Mouse (Mus musculus): Measurements from ENCODE around the gene Hpf1. TPM values are rescaled to one million over a fixed set of nuclear protein-coding genes. Genes with fewer than 3 reads are reported as not detected.

The Hpf1 gene
- polyA plus RNA-seq, 1 experiment from 2014 or later, result 96.3 TPM

DNA sequence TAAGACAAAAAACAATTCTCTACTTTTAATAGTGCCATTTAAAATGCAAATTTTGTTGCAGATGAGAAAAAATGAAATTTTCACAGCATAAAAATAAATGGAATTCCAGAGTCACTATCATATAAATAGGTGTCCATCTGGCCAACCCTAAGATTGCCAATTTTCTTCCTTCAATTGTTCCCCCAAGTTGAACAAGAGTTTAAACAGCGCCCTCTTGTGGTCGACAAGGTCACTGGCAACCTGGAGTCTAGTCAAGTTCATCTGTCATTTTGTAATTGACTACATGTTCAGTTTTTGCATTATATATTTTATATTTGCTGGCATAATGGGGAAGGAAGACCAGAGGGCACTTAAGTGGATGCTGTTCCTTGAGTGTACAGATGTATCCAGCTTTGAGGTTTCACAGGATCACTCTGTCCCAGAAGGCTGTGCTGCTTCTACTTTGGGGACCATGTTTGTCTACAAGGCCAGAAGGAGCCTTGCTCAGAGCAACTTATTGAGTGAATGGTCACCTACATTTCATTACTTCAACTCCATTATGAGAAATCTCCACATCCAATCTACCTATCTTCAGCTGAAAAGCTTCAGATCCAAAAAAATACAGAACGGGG lies 24.6 kb upstream of the Hpf1 start:
- no peak overlapping the region for H3K4me2 ChIP-seq (replicated peaks)
- H3K9ac ChIP-seq, result no peak overlapping the region
- WGBS, result 30% methylated on average over 3 of the region's 3 CpGs
- H3K36me3 ChIP-seq (replicated peaks; ENCODE audit: control insufficient read depth, insufficient read depth), result no peaks in the 10 kb centered on the region
- H3K4me3 ChIP-seq (replicated peaks; ENCODE audit: low read length), result no peak overlapping the region
- H3K4me1 ChIP-seq (replicated peaks; ENCODE audit: control insufficient read depth, insufficient read depth, low read length), result no peaks in the 10 kb centered on the region
- no peaks in the 10 kb centered on the region for H3K9me3 ChIP-seq (ENCODE audit: control insufficient read depth, low read length)
- H3K27ac ChIP-seq, result no peak overlapping the region
- H3K27me3 ChIP-seq (ENCODE audit: control insufficient read depth, insufficient read depth, low read length), result no peaks in the 10 kb centered on the region
- DNase-seq (ENCODE audit: low spot score) (peak; percentile 87), ATAC-seq (ENCODE audit: low FRiP score) (peak; percentile 68; the same call in 1 of the 2 replicates)

DNA sequence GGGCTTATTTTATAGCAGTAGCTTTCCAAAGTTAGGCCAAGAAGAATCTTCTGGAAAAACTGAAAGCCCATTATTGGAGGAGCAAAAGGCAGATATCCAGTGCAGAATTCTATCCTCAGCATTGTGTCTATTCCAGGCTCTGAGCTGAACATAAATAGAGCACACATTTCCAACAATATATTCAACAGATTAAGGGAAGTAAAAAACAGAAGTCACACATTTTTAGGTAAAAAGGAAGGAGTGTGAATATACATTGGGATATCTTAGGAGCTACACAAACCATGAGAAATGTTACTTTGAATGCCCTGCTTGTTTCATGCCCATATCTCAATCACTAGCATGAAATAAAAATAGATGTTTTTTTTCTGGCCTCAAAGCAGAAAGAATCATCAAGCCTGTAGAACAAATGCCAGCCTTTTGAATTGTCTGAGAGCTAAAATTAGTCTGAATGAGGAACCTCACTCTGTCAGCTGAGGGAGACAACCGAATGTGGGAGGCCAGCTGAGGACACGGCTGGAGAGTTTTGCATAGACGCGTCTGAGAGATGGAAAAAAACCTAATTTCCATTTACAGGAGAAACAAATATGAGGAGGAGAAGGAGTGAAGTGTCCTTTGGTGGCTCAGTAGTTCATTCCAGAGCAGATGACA lies 22.6 kb upstream of the Hpf1 start:
- Histone ChIP-seq H3K9ac (no peak overlapping the region), H3K27me3 (ENCODE audit: control insufficient read depth, insufficient read depth, low read length) (no peaks in the 10 kb centered on the region), H3K4me1 (replicated peaks; ENCODE audit: control insufficient read depth, insufficient read depth, low read length) (no peaks in the 10 kb centered on the region), H3K4me2 (replicated peaks) (no peak overlapping the region), H3K4me3 (replicated peaks; ENCODE audit: low read length) (no peak overlapping the region), H3K27ac (no peak overlapping the region), H3K36me3 (replicated peaks; ENCODE audit: control insufficient read depth, insufficient read depth) (no peaks in the 10 kb centered on the region), H3K9me3 (ENCODE audit: control insufficient read depth, low read length) (no peaks in the 10 kb centered on the region)
- WGBS, result 64% methylated on average over 4 of the region's 4 CpGs
- no peak for DNase-seq (ENCODE audit: low spot score)
- ATAC-seq (ENCODE audit: low FRiP score), result no peak

DNA sequence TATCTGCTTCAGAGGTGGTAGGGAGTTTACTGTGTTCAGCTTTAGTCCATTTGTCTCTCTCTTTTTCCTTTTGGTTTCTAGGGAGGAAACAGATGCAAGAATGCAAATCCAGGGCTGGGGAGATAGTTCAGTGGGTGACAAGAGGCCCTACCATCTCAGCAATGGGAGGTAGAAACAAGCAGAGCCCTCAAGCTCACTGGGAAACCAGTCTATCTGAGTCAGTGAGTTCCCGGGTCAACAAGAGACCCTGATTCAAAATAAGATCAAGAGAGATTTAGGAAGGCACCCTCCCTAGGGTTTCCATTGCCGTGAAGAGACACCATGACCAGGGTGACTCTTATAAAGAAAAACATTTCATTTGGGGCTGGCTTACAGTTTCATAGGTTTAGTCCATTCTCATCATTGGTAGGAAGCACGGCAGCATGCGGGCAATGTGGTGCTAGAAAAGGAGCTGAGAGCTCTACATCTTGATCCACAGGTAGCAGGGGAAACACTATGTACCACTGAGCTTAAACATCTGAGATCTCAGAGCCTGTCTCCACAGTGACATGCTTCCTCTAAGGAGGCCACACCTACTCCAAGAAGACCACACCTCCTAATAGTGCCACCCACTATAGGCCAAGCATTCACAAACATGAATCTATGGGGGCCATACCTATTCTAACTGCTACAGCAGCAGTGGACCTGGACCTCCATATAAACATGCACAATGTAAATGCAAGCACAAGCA lies 21.8 kb upstream of the Hpf1 start:
- no peaks in the 10 kb centered on the region for H3K9me3 ChIP-seq (ENCODE audit: control insufficient read depth, low read length)
- no peaks in the 10 kb centered on the region for H3K4me1 ChIP-seq (replicated peaks; ENCODE audit: control insufficient read depth, insufficient read depth, low read length)
- H3K27ac ChIP-seq, result no peak overlapping the region
- no peak overlapping the region for H3K4me3 ChIP-seq (replicated peaks; ENCODE audit: low read length)
- no peak overlapping the region for H3K9ac ChIP-seq
- ATAC-seq (ENCODE audit: low FRiP score) (no peak), DNase-seq (ENCODE audit: low spot score) (no peak)
- 92% methylated on average over 4 of the region's 4 CpGs for WGBS
- H3K4me2 ChIP-seq (replicated peaks), result no peak overlapping the region
- no peaks in the 10 kb centered on the region for H3K27me3 ChIP-seq (ENCODE audit: control insufficient read depth, insufficient read depth, low read length)
- H3K36me3 ChIP-seq (replicated peaks; ENCODE audit: control insufficient read depth, insufficient read depth), result no peaks in the 10 kb centered on the region

DNA sequence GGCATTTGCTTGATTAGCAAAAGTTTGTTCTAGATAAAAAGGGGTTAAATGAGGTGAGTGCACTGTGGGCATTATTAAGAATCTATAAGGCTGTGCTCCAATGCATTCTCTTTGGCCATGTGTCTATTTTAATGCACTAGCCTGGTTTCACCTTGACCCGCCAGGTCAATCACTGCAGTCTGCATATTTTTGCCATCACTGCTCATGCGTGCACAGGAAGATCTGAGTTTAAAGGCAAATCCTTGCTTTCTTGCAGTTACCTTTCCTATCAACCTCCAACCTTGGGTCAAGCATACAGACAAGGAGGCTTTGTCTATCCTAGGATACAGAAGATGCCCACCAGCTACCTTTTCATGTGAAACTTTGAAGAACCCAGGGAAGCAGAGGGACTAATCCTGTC lies 20.5 kb upstream of the Hpf1 start:
- Histone ChIP-seq H3K4me1 (replicated peaks; ENCODE audit: control insufficient read depth, insufficient read depth, low read length) (no peaks in the 10 kb centered on the region), H3K36me3 (replicated peaks; ENCODE audit: control insufficient read depth, insufficient read depth) (no peaks in the 10 kb centered on the region), H3K9me3 (ENCODE audit: control insufficient read depth, low read length) (no peaks in the 10 kb centered on the region), H3K27ac (no peak overlapping the region), H3K4me2 (replicated peaks) (no peak overlapping the region), H3K4me3 (replicated peaks; ENCODE audit: low read length) (no peak overlapping the region), H3K27me3 (ENCODE audit: control insufficient read depth, insufficient read depth, low read length) (no peaks in the 10 kb centered on the region), H3K9ac (no peak overlapping the region)
- ATAC-seq (ENCODE audit: low FRiP score), result no peak
- DNase-seq (ENCODE audit: low spot score), result no peak
- WGBS, result 96% methylated on average over 2 of the region's 2 CpGs

DNA sequence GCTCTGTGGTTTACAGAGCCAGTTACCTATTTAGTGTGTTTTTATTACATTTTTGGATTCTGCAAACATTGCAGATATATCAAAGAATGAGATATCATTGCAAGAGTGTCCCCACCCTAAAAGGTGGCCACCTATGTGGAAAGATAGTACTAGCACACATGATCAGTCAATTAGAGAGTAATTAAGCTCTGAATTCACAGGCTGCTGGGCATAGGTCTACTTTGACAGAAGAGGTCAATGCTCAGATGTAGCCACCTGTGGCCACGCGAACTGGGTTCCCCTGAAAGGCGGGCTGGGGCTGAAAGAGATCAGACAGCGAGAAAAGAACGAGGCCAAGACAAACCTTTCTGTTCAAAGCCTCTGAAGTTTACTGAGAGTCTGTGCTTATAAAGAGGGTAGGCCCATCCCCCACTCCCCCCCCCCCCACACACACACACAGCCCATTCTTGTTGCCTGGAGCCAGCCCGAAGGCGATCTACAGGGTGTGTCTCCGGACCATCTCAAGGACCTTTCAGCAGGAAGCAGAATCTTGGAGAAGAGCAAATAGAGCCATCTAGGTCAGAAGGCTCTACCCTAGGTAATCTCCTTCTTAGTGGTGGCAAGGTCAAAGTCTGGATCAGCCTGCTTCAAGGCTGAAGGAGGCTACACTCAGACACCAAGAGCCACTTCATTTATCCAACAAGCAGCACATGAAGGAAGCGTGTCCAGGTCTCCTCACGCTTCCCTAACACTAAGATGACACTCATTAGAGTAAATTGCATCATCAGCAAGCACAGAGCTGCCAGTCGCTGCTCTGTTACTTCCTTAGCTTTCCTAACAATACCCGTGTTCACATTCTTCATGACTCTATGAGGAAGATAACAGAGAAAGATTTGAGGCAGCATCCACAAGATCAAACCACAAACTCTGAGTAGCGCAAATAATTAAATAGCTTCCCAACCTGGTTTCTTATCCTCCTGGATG lies 19.7 kb upstream of the Hpf1 start:
- 82% methylated on average over 13 of the region's 13 CpGs for WGBS
- H3K27me3 ChIP-seq (ENCODE audit: control insufficient read depth, insufficient read depth, low read length), result no peaks in the 10 kb centered on the region
- no peak overlapping the region for H3K4me2 ChIP-seq (replicated peaks)
- H3K9me3 ChIP-seq (ENCODE audit: control insufficient read depth, low read length), result no peaks in the 10 kb centered on the region
- DNase-seq (ENCODE audit: low spot score) (no peak), ATAC-seq (ENCODE audit: low FRiP score) (no peak)
- no peak overlapping the region for H3K4me3 ChIP-seq (replicated peaks; ENCODE audit: low read length)
- H3K27ac ChIP-seq, result no peak overlapping the region
- no peaks in the 10 kb centered on the region for H3K36me3 ChIP-seq (replicated peaks; ENCODE audit: control insufficient read depth, insufficient read depth)
- no peak overlapping the region for H3K9ac ChIP-seq
- H3K4me1 ChIP-seq (replicated peaks; ENCODE audit: control insufficient read depth, insufficient read depth, low read length), result no peaks in the 10 kb centered on the region

DNA sequence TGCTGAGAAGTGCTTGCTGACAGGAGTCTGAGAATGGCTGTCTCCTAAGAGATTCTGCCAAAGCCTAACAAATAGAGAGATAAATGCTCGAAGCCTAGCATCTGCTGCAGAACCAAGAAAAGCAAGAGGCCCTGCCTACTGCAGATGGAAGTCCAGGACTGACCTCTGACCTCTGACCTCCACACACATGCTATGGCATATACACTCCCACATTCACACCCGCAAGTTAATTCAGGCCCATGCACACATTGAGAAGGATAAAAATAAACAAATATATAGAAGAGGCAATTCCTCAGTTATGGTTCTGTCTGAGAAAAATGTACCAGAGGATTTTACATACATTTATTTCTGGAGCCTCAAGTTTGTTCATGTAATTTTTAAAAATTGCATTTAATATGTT lies 11.6 kb upstream of the Hpf1 start:
- H3K9me3 ChIP-seq (ENCODE audit: control insufficient read depth, low read length), result no peaks in the 10 kb centered on the region
- no peaks in the 10 kb centered on the region for H3K4me1 ChIP-seq (replicated peaks; ENCODE audit: control insufficient read depth, insufficient read depth, low read length)
- H3K9ac ChIP-seq, result no peak overlapping the region
- WGBS, result 67% methylated on average over 2 of the region's 2 CpGs
- H3K36me3 ChIP-seq (replicated peaks; ENCODE audit: control insufficient read depth, insufficient read depth), result no peaks in the 10 kb centered on the region
- no peaks in the 10 kb centered on the region for H3K27me3 ChIP-seq (ENCODE audit: control insufficient read depth, insufficient read depth, low read length)
- no peak overlapping the region for H3K4me3 ChIP-seq (replicated peaks; ENCODE audit: low read length)
- no peak overlapping the region for H3K4me2 ChIP-seq (replicated peaks)
- H3K27ac ChIP-seq, result no peak overlapping the region
- ATAC-seq (ENCODE audit: low FRiP score) (no peak), DNase-seq (ENCODE audit: low spot score) (no peak)

DNA sequence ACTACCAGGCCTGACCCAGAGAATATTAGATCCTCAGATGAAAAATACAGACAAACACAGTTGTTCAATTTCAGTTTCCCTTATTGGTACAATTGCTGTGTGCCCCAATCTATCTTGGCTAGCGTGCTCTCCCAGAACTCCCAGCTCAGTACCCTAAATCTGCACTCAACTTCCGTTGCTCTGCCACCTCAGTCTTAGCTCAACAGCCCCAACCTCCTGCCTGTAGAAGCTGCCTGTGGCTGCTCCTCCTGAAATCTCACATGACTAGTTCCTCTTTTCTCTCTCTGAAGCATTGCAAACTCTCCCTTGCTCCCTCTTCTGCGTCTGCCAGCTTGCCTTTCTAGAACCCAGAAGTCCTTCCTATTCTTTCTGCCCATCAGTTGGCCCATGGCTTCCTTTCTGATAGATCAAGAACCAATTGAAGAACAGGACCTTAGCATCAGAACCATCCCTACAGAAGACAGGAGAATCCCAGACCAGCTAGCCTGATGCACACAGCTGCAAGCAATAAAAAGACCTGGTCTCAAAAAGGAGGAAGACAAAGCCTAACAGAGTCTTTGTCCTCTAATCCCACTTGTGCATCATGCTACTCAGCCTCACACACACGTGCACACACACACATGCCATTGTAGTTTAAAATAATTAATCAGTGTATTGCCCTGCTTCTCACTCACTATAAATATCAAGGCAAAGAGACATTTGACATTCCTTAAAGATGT lies 6.6 kb upstream of the Hpf1 start:
- WGBS, result 64% methylated on average over 4 of the region's 4 CpGs

DNA sequence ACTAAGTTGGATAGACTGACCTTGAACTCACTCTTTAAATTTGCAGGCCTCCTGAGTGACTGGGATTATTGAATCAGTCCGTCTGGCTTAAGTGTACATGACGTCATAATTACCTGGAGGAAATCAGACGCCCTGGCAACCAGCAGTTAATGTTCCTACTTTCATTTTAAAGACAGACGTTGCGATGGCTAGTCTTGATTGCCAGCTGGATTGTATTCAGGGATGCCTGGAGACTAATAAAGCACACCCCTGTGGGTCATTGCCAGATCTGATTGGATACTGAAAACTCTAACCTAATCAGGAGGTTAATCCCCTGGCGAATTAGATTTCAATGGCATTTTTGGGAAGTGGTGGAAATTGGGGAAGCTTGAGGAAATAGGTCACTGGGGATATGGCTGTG lies 3.5 kb upstream of the Hpf1 start:
- Histone ChIP-seq H3K9ac (no peak overlapping the region), H3K27me3 (ENCODE audit: control insufficient read depth, insufficient read depth, low read length) (no peaks in the 10 kb centered on the region), H3K4me2 (replicated peaks) (no peak overlapping the region), H3K27ac (no peak overlapping the region), H3K36me3 (replicated peaks; ENCODE audit: control insufficient read depth, insufficient read depth) (no peaks in the 10 kb centered on the region), H3K9me3 (ENCODE audit: control insufficient read depth, low read length) (no peaks in the 10 kb centered on the region), H3K4me1 (replicated peaks; ENCODE audit: control insufficient read depth, insufficient read depth, low read length) (peaks cover 12% of the 10 kb centered on the region), H3K4me3 (replicated peaks; ENCODE audit: low read length) (no peak overlapping the region)
- WGBS, result 57% methylated on average over 6 of the region's 6 CpGs
- DNase-seq (ENCODE audit: low spot score), result no peak
- no peak for ATAC-seq (ENCODE audit: low FRiP score)

More for the DNA sequence above, 6.6 kb upstream of the Hpf1 start:
- no peaks in the 10 kb centered on the region for H3K4me1 ChIP-seq (replicated peaks; ENCODE audit: control insufficient read depth, insufficient read depth, low read length)
- no peak overlapping the region for H3K4me3 ChIP-seq (replicated peaks; ENCODE audit: low read length)
- H3K4me2 ChIP-seq (replicated peaks), result no peak overlapping the region
- H3K9me3 ChIP-seq (ENCODE audit: control insufficient read depth, low read length), result no peaks in the 10 kb centered on the region
- H3K27ac ChIP-seq, result no peak overlapping the region
- no peak for DNase-seq (ENCODE audit: low spot score)
- H3K36me3 ChIP-seq (replicated peaks; ENCODE audit: control insufficient read depth, insufficient read depth), result no peaks in the 10 kb centered on the region
- ATAC-seq (ENCODE audit: low FRiP score), result no peak
- H3K9ac ChIP-seq, result no peak overlapping the region
- no peaks in the 10 kb centered on the region for H3K27me3 ChIP-seq (ENCODE audit: control insufficient read depth, insufficient read depth, low read length)
